22 mouse cellular contexts compared by ENCODE assay signal in the genomic region with DNA sequence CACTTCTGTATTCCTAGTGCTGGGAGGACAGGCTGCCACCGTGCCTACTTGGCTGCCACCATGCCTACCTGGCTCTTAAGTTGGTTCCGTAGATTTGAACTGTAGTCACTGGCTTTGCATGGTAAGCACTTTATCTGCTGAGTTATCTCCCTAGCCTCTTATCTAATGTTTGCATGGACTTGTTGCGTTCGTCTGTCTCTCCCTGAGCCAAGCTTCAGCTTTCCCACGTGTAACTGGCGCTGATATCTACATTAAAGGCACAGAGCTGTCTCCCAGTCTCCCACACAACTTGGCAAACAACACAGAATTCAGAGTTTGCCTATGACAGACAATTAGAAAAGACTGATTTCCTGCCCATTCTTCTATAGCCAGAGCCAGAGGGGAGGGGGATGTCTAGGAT. TPM values are rescaled to one million over a fixed set of nuclear protein-coding genes. Genes with fewer than 3 reads are reported as not detected.
A peak's percentile ranks its signal among the peaks of the same experiment; 100 is the strongest.
DNase-seq lines count a peak whose midpoint lies in the region; ATAC-seq and TF ChIP-seq lines count a peak whose summit lies in the region.
"Had no signal": no experiment of that assay in that cellular context is flagged by ENCODE, and none has a peak within 500 bp of the region (broad histone marks: within the 10 kb centered on the region; RNA-seq: fewer than 3 reads in every experiment).

No protein-coding gene starts in this region.

- no peak overlapping the region for H3K9ac ChIP-seq in liver, adult 2 months (ENCODE audit: low read depth, low read length)
- H3K9ac ChIP-seq in liver, embryonic 12.5 days: no peak overlapping the region
- H3K9ac ChIP-seq in liver, postnatal 0 days (replicated peaks): no peak overlapping the region
- H3K9ac ChIP-seq: forebrain, embryonic 13.5 days; hindbrain, embryonic 13.5 days had no signal

- ATAC-seq in frontal cortex, adult (ENCODE audit: low TSS enrichment): peak; percentile 64
- ATAC-seq in liver, embryonic 12.5 days: no peak
- peak; percentile 64 for ATAC-seq in liver, postnatal 0 days
- no peak for ATAC-seq in CD4-positive, CD25-positive, alpha-beta regulatory T cell, adult 4 months
- ATAC-seq: forebrain, embryonic 13.5 days; hindbrain, postnatal 0 days had no signal

- no peaks in the 10 kb centered on the region for H3K79me2 ChIP-seq in liver, adult 2 months (ENCODE audit: control insufficient read depth, insufficient read depth, low read length)

- TF ChIP-seq CTCF in liver, adult 2 months (IDR thresholded peaks at IDR 0.05; ENCODE audit: low read depth, low read length): no peak
- TF ChIP-seq CTCF in liver, postnatal 0 days (IDR thresholded peaks at IDR 0.05; ENCODE audit: low read depth): no peak

- TF ChIP-seq EP300 in liver, postnatal 0 days (IDR thresholded peaks at IDR 0.05; ENCODE audit: low read depth): no peak

- no peak overlapping the region for H3K4me2 ChIP-seq in liver, embryonic 12.5 days
- H3K4me2 ChIP-seq in liver, postnatal 0 days (ENCODE audit: low read depth, low read length): no peak overlapping the region
- H3K4me2 ChIP-seq: forebrain, embryonic 13.5 days; hindbrain, embryonic 13.5 days had no signal

- H3K27me3 ChIP-seq in liver, adult 2 months (ENCODE audit: control insufficient read depth, insufficient read depth, low read length): no peaks in the 10 kb centered on the region
- H3K27me3 ChIP-seq in liver, embryonic 12.5 days (replicated peaks): no peaks in the 10 kb centered on the region
- no peaks in the 10 kb centered on the region for H3K27me3 ChIP-seq in liver, postnatal 0 days (ENCODE audit: insufficient read depth, low read length)
- H3K27me3 ChIP-seq: CH12.LX; forebrain, embryonic 13.5 days; hindbrain, embryonic 13.5 days had no signal

- no peaks in the 10 kb centered on the region for H3K9me3 ChIP-seq in liver, embryonic 12.5 days (replicated peaks)
- no peaks in the 10 kb centered on the region for H3K9me3 ChIP-seq in liver, postnatal 0 days (ENCODE audit: low read length)
- H3K9me3 ChIP-seq: embryonic facial prominence, embryonic 10.5 days; forebrain, embryonic 13.5 days; hindbrain, embryonic 13.5 days had no signal

- DNase-seq in frontal cortex, postnatal 10 days (ENCODE audit: low spot score in 2 of 2): no peak
- peak; percentile 98 for DNase-seq in liver, adult 2 months (ENCODE audit: extremely low read depth, low read depth, low spot score)
- peak; percentile 54 for DNase-seq in brain, adult 2 months (ENCODE audit: low read depth, low spot score)
- no peak for DNase-seq in liver, postnatal 0 days
- no peak for DNase-seq in lung, postnatal 10 days
- DNase-seq: adrenal gland, adult 8-10 months; adrenal gland, postnatal 36 days; cerebellum, adult 2 months; cerebellum, postnatal 10 days; gastrocnemius, postnatal 25 days; heart, postnatal 10 days had no signal

- WGBS in liver, adult 2 months: 6% methylated on average over 6 of the region's 6 CpGs
- 34% methylated on average over 6 of the region's 6 CpGs for WGBS in liver, embryonic 12.5 days (ENCODE audit: insufficient replicate concordance)
- WGBS in liver, postnatal 0 days (ENCODE audit: insufficient replicate concordance): 23% methylated on average over 6 of the region's 6 CpGs

- TF ChIP-seq POLR2A in liver, adult 2 months (IDR thresholded peaks at IDR 0.05; ENCODE audit: extremely low read depth, insufficient read depth, low read length): no peak

- no peak overlapping the region for H3K4me3 ChIP-seq in liver, adult 2 months (ENCODE audit: insufficient read depth, low read depth, low read length)
- no peak overlapping the region for H3K4me3 ChIP-seq in liver, embryonic 12.5 days
- H3K4me3 ChIP-seq in liver, postnatal 0 days (ENCODE audit: low read depth, low read length): no peak overlapping the region
- H3K4me3 ChIP-seq: embryonic facial prominence, embryonic 10.5 days; forebrain, embryonic 13.5 days; hindbrain, embryonic 13.5 days had no signal

- H3K4me1 ChIP-seq in liver, adult 2 months (ENCODE audit: control insufficient read depth, insufficient read depth, low read length): peaks cover 5% of the 10 kb centered on the region; the same call in 1 of the 2 replicates
- H3K4me1 ChIP-seq in liver, embryonic 12.5 days: 0 out of 2 replicates have a peak, but pooled peaks cover 7% of the 10 kb centered on the region
- H3K4me1 ChIP-seq in liver, postnatal 0 days (ENCODE audit: insufficient read depth): no peaks in the 10 kb centered on the region; the same call in 1 of the 2 replicates
- H3K4me1 ChIP-seq: embryonic facial prominence, embryonic 10.5 days; forebrain, embryonic 13.5 days; hindbrain, embryonic 13.5 days had no signal

- no peaks in the 10 kb centered on the region for H3K36me3 ChIP-seq in liver, adult 2 months (ENCODE audit: control insufficient read depth, insufficient read depth, low read length)
- H3K36me3 ChIP-seq in liver, embryonic 12.5 days: no peaks in the 10 kb centered on the region
- no peaks in the 10 kb centered on the region for H3K36me3 ChIP-seq in liver, postnatal 0 days (replicated peaks; ENCODE audit: insufficient read depth, low read length)
- H3K36me3 ChIP-seq: embryonic facial prominence, embryonic 10.5 days; hindbrain, embryonic 13.5 days had no signal

- H3K27ac ChIP-seq in liver, adult 2 months (replicated peaks; ENCODE audit: insufficient read depth, low read depth, low read length): peak overlapping the region; percentile 39
- no peak overlapping the region for H3K27ac ChIP-seq in liver, embryonic 12.5 days
- no peak overlapping the region for H3K27ac ChIP-seq in liver, postnatal 0 days (ENCODE audit: low read depth)
- H3K27ac ChIP-seq: embryonic facial prominence, embryonic 10.5 days; forebrain, embryonic 13.5 days; hindbrain, embryonic 13.5 days; hindbrain, postnatal 0 days had no signal

RNA-seq across cellular contexts. Expression of gene Etnppl, which starts 43.4 kb away (rescaled TPM):
- 113 and 297 TPM in 2 replicates for total RNA-seq in liver, adult 2 months (2014; rRNA removed)
- 47.1 and 54.4 TPM in 2 replicates for polyA plus RNA-seq in liver, adult 2 months (2012; rRNA removed)
- not detected in 2 replicates for polyA plus RNA-seq in liver, embryonic 12.5 days (2016; fragmentation: Nextera tagmentation; extraction: Ambion mirVana)
- polyA plus RNA-seq in liver, postnatal 0 days (2015; fragmentation: Nextera tagmentation; extraction: Ambion mirVana): 42.6 and 49.1 TPM in 2 replicates
- polyA plus RNA-seq in CD4-positive, CD25-positive, alpha-beta regulatory T cell, adult 4 months (2017; shearing (Covaris generic)): not detected
- total RNA-seq: CH12.LX; gastrocnemius, adult 18-20 months; gastrocnemius, postnatal 25 days; heart, postnatal 10 days; hindbrain, postnatal 0 days had no signal
- polyA plus RNA-seq: embryonic facial prominence, embryonic 10.5 days; forebrain, embryonic 13.5 days; heart, embryonic 14.5 days; hindbrain, embryonic 13.5 days; intestine, embryonic 14.5 days had no signal

RNA-seq across cellular contexts. Expression of gene Ostc, which starts 48.6 kb away (rescaled TPM):
- total RNA-seq in liver, adult 2 months (2014; rRNA removed): 130 and 135 TPM in 2 replicates
- 42.9 and 49.5 TPM in 2 replicates for polyA plus RNA-seq in liver, adult 2 months (2012; rRNA removed)
- 215 and 221 TPM in 2 replicates for polyA plus RNA-seq in liver, embryonic 12.5 days (2016; fragmentation: Nextera tagmentation; extraction: Ambion mirVana)
- 171 and 178 TPM in 2 replicates for polyA plus RNA-seq in liver, postnatal 0 days (2015; fragmentation: Nextera tagmentation; extraction: Ambion mirVana)
- 100 to 1,000 TPM; 173 TPM for polyA plus RNA-seq in CD4-positive, CD25-positive, alpha-beta regulatory T cell, adult 4 months (2017; shearing (Covaris generic))

Comparison
In these comparisons a context has a peak if more than half of its experiments do, and no peak if none do; other contexts are left out.
1. ATAC-seq: peak in frontal cortex, adult (single experiment) and liver, postnatal 0 days (single experiment); none in liver, embryonic 12.5 days (single experiment) and CD4-positive, CD25-positive, alpha-beta regulatory T cell, adult 4 months (single experiment).
2. DNase-seq: peak in liver, adult 2 months (single experiment) and brain, adult 2 months (single experiment); none in frontal cortex, postnatal 10 days (0 of 2), liver, postnatal 0 days (single experiment) and lung, postnatal 10 days (single experiment).
3. RNA of gene Etnppl, which starts 43.4 kb away (polyA plus RNA-seq): 47.1 to 54.4 TPM in liver, adult 2 months and 42.6 to 49.1 TPM in liver, postnatal 0 days; not detected in liver, embryonic 12.5 days and not detected in CD4-positive, CD25-positive, alpha-beta regulatory T cell, adult 4 months; every median in the first group is over 10 times any median in the second.